Mouse (Mus musculus): Measurements from ENCODE around the gene Nagk. TPM values are rescaled to one million over a fixed set of nuclear protein-coding genes. Genes with fewer than 3 reads are reported as not detected.
"Not testable (repeated sequence)": the region's sequence is repeated elsewhere in the genome, so short reads cannot be mapped to it uniquely, and the experiment has no call there.

Nagk gene
- polyA plus RNA-seq, 2 experiments, result 6.0 to 13.9 TPM

- Histone ChIP-seq H3K36me3 (replicated peaks; ENCODE audit: control insufficient read depth, insufficient read depth, low read depth) (no peaks in the 10 kb centered on the region), H3K4me1 (replicated peaks; ENCODE audit: control insufficient read depth in 2 of 2, insufficient read depth in 2 of 2, low read length in 1 of 2) (no peaks in the 10 kb centered on the region), H3K9me3 (ENCODE audit: control insufficient read depth, low read length) (no peaks in the 10 kb centered on the region), H3K27me3 (ENCODE audit: control insufficient read depth, insufficient read depth, low read length) (no peaks in the 10 kb centered on the region), H3K27ac (no peak overlapping the region), H3K9ac (replicated peaks) (no peak overlapping the region), H3K4me2 (ENCODE audit: low read depth) (no peak overlapping the region), H3K4me3 (ENCODE audit: insufficient read depth in 1 of 2, low read depth in 2 of 2, low read length in 2 of 2) (no peak overlapping the region)
- no peak for ATAC-seq (ENCODE audit: insufficient read depth)
- TF ChIP-seq CTCF (IDR thresholded peaks at IDR 0.05; ENCODE audit: low read depth), result no peak
- no peak for TF ChIP-seq EP300 (IDR thresholded peaks at IDR 0.05; ENCODE audit: low read depth)
- no peak for DNase-seq (ENCODE audit: low read depth in 3 of 3, low spot score in 3 of 3)
- WGBS (ENCODE audit: insufficient replicate concordance), result 64% methylated on average over 2 of the region's 2 CpGs
Measured at GRCm38 (mm10) chr6:83821856-83822255, 27.1 kb downstream of the Nagk start.

- H3K9me3 ChIP-seq (ENCODE audit: control insufficient read depth, low read length), result no peaks in the 10 kb centered on the region
- peak overlapping the region; percentile 88 for H3K4me2 ChIP-seq (ENCODE audit: low read depth)
- peak overlapping the region; percentile 68 for H3K9ac ChIP-seq (replicated peaks)
- H3K36me3 ChIP-seq (replicated peaks; ENCODE audit: control insufficient read depth, insufficient read depth, low read depth), result no peaks in the 10 kb centered on the region
- ATAC-seq (ENCODE audit: insufficient read depth) (peak; percentile 56; the same call in 1 of the 2 replicates), DNase-seq (ENCODE audit: low read depth in 3 of 3, low spot score in 3 of 3) (peak in 1 of 3 experiments; percentile 3)
- H3K27me3 ChIP-seq (ENCODE audit: control insufficient read depth, insufficient read depth, low read length), result no peaks in the 10 kb centered on the region
- no peak overlapping the region for H3K27ac ChIP-seq
- TF ChIP-seq CTCF (IDR thresholded peaks at IDR 0.05; ENCODE audit: low read depth) (no peak), EP300 (IDR thresholded peaks at IDR 0.05; ENCODE audit: low read depth) (no peak)
- peak overlapping the region; percentile 58 to 59 for H3K4me3 ChIP-seq (ENCODE audit: insufficient read depth in 1 of 2, low read depth in 2 of 2, low read length in 2 of 2)
- WGBS (ENCODE audit: insufficient replicate concordance), result 2% methylated on average over 35 of the region's 35 CpGs
- H3K4me1 ChIP-seq (replicated peaks; ENCODE audit: control insufficient read depth in 2 of 2, insufficient read depth in 2 of 2, low read length in 1 of 2), result peaks cover 0 to 8% of the 10 kb centered on the region in 2 experiments
Measured at GRCm38 (mm10) chr6:83830941-83831605, 36.3 kb downstream of the Nagk start.

GRCm38 (mm10) chr6:83831606-83832123 lies 36.9 kb downstream of the Nagk start, which contains the start of gene Paip2b:
TSS of gene Paip2b (minus strand) at chr6:83831741.
- Histone ChIP-seq H3K4me3 (ENCODE audit: insufficient read depth in 1 of 2, low read depth in 2 of 2, low read length in 2 of 2) (peak within 1 kb of the TSS; percentile 58 to 59), H3K36me3 (replicated peaks; ENCODE audit: control insufficient read depth, insufficient read depth, low read depth) (no peaks in the 10 kb centered on the region), H3K27me3 (ENCODE audit: control insufficient read depth, insufficient read depth, low read length) (no peaks in the 10 kb centered on the region), H3K27ac (peak within 1 kb of the TSS; percentile 36), H3K9me3 (ENCODE audit: control insufficient read depth, low read length) (no peaks in the 10 kb centered on the region), H3K4me1 (replicated peaks; ENCODE audit: control insufficient read depth in 2 of 2, insufficient read depth in 2 of 2, low read length in 1 of 2) (peaks cover 0 to 8% of the 10 kb centered on the region in 2 experiments), H3K4me2 (ENCODE audit: low read depth) (peak within 1 kb of the TSS; percentile 88), H3K9ac (replicated peaks) (peak within 1 kb of the TSS; percentile 68)
- DNase-seq (ENCODE audit: low read depth in 3 of 3, low spot score in 3 of 3) (peak; percentile 98 to 99 (median 98)), ATAC-seq (ENCODE audit: insufficient read depth) (peak; percentile 98)
- peak; percentile 30; the same call in 1 of the 2 replicates for TF ChIP-seq CTCF (IDR thresholded peaks at IDR 0.05; ENCODE audit: low read depth)
- peak; percentile 70 for TF ChIP-seq EP300 (IDR thresholded peaks at IDR 0.05; ENCODE audit: low read depth)
- under 1% methylated on average over 37 of the region's 37 CpGs for WGBS (ENCODE audit: insufficient replicate concordance)

GRCm38 (mm10) chr6:83832393-83832792 lies 37.6 kb downstream of the Nagk start:
- not testable (repeated sequence) for ATAC-seq (ENCODE audit: insufficient read depth); H3K27me3 ChIP-seq (ENCODE audit: control insufficient read depth, insufficient read depth, low read length); H3K4me1 ChIP-seq (replicated peaks; ENCODE audit: control insufficient read depth in 2 of 2, insufficient read depth in 2 of 2, low read length in 1 of 2); H3K9ac ChIP-seq (replicated peaks); H3K9me3 ChIP-seq (ENCODE audit: control insufficient read depth, low read length); H3K36me3 ChIP-seq (replicated peaks; ENCODE audit: control insufficient read depth, insufficient read depth, low read depth); DNase-seq (ENCODE audit: low read depth in 3 of 3, low spot score in 3 of 3)
- Histone ChIP-seq H3K4me3 (ENCODE audit: insufficient read depth in 1 of 2, low read depth in 2 of 2, low read length in 2 of 2) (peak overlapping the region in 1 of 2 experiments; percentile 34; a peak in 2 of 4 replicates), H3K4me2 (ENCODE audit: low read depth) (peak overlapping the region; percentile 88), H3K27ac (peak overlapping the region; percentile 36)
- 64% methylated on average over 1 of the region's 1 CpGs for WGBS (ENCODE audit: insufficient replicate concordance)

GRCm38 (mm10) chr6:83836826-83837225 lies 42.0 kb downstream of the Nagk start:
- H3K27ac ChIP-seq, result no peak overlapping the region
- H3K36me3 ChIP-seq (replicated peaks; ENCODE audit: control insufficient read depth, insufficient read depth, low read depth), result no peaks in the 10 kb centered on the region
- H3K4me3 ChIP-seq (ENCODE audit: insufficient read depth in 1 of 2, low read depth in 2 of 2, low read length in 2 of 2), result no peak overlapping the region
- 78% methylated on average over 2 of the region's 2 CpGs for WGBS (ENCODE audit: insufficient replicate concordance)
- H3K27me3 ChIP-seq (ENCODE audit: control insufficient read depth, insufficient read depth, low read length), result no peaks in the 10 kb centered on the region
- TF ChIP-seq EP300 (IDR thresholded peaks at IDR 0.05; ENCODE audit: low read depth) (no peak), CTCF (IDR thresholded peaks at IDR 0.05; ENCODE audit: low read depth) (no peak)
- no peak overlapping the region for H3K4me2 ChIP-seq (ENCODE audit: low read depth)
- H3K9ac ChIP-seq (replicated peaks), result no peak overlapping the region
- no peaks in the 10 kb centered on the region for H3K9me3 ChIP-seq (ENCODE audit: control insufficient read depth, low read length)
- ATAC-seq (ENCODE audit: insufficient read depth) (no peak), DNase-seq (ENCODE audit: low read depth in 3 of 3, low spot score in 3 of 3) (no peak)
- H3K4me1 ChIP-seq (replicated peaks; ENCODE audit: control insufficient read depth in 2 of 2, insufficient read depth in 2 of 2, low read length in 1 of 2), result peaks cover 0 to 3% of the 10 kb centered on the region in 2 experiments; a peak in 2 of 4 replicates
